Mouse (Mus musculus): ENCODE data around the gene Gm9837. TPM values are rescaled to one million over a fixed set of nuclear protein-coding genes. Genes with fewer than 3 reads are reported as not detected.
"Not testable (repeated sequence)": the region's sequence is repeated elsewhere in the genome, so short reads cannot be mapped to it uniquely, and the experiment has no call there.

The Gm9837 gene
- total and polyA plus RNA-seq, 3 experiments, result not detected

- TF ChIP-seq POLR2A (IDR thresholded peaks at IDR 0.05; ENCODE audit: insufficient read depth, low read depth, low read length) (peak; percentile 43; the same call in 1 of the 2 replicates), CTCF (IDR thresholded peaks at IDR 0.05) (no peak)
- no peak overlapping the region for H3K27ac ChIP-seq
- peaks cover 4% of the 10 kb centered on the region for H3K4me1 ChIP-seq (ENCODE audit: control insufficient read depth, insufficient read depth, low read length)
- no peaks in the 10 kb centered on the region for H3K36me3 ChIP-seq (ENCODE audit: control insufficient read depth, insufficient read depth, low read length)
- no peak for DNase-seq
- intact Hi-C loops (cut with DNase I), result no loop called here
- no peak overlapping the region for H3K9ac ChIP-seq (ENCODE audit: low read depth, low read length)
- H3K27me3 ChIP-seq (ENCODE audit: control insufficient read depth, insufficient read depth, low read length), result no peaks in the 10 kb centered on the region
- 83% methylated on average over 3 of the region's 3 CpGs for WGBS
- no peak overlapping the region for H3K4me3 ChIP-seq
- H3K79me2 ChIP-seq (replicated peaks; ENCODE audit: control insufficient read depth, insufficient read depth, low read length), result no peaks in the 10 kb centered on the region
These were observed 42.1 kb downstream of the Gm9837 start for GRCm38 (mm10) chr11:53427993-53428715.

GRCm38 (mm10) chr11:53426914-53427313 is 43.4 kb downstream of the Gm9837 start:
- H3K4me1 ChIP-seq (ENCODE audit: control insufficient read depth, insufficient read depth, low read length); H3K9ac ChIP-seq (ENCODE audit: low read depth, low read length); DNase-seq; H3K27ac ChIP-seq; H3K27me3 ChIP-seq (ENCODE audit: control insufficient read depth, insufficient read depth, low read length); H3K36me3 ChIP-seq (ENCODE audit: control insufficient read depth, insufficient read depth, low read length); intact Hi-C loops (cut with DNase I); H3K4me3 ChIP-seq; H3K79me2 ChIP-seq (replicated peaks; ENCODE audit: control insufficient read depth, insufficient read depth, low read length): not testable (repeated sequence)
- WGBS, result 63% methylated on average over 3 of the region's 3 CpGs

- H3K9ac ChIP-seq (ENCODE audit: low read depth, low read length), result no peak overlapping the region
- H3K36me3 ChIP-seq (ENCODE audit: control insufficient read depth, insufficient read depth, low read length), result no peaks in the 10 kb centered on the region
- 60% methylated on average over 6 of the region's 6 CpGs for WGBS
- intact Hi-C loops (cut with DNase I), result no loop called here
- H3K27ac ChIP-seq, result no peak overlapping the region
- H3K27me3 ChIP-seq (ENCODE audit: control insufficient read depth, insufficient read depth, low read length), result no peaks in the 10 kb centered on the region
- TF ChIP-seq EP300 (IDR thresholded peaks at IDR 0.05; ENCODE audit: insufficient read depth, low read depth, low read length), result no peak
- TF ChIP-seq POLR2A (IDR thresholded peaks at IDR 0.05; ENCODE audit: insufficient read depth, low read depth, low read length), result no peak
- no peak for TF ChIP-seq CTCF (IDR thresholded peaks at IDR 0.05)
- no peak overlapping the region for H3K4me3 ChIP-seq
- no peak for DNase-seq
- no peaks in the 10 kb centered on the region for H3K79me2 ChIP-seq (replicated peaks; ENCODE audit: control insufficient read depth, insufficient read depth, low read length)
- peaks cover 2% of the 10 kb centered on the region for H3K4me1 ChIP-seq (ENCODE audit: control insufficient read depth, insufficient read depth, low read length)
These were observed 44.5 kb downstream of the Gm9837 start for GRCm38 (mm10) chr11:53425711-53426255.

GRCm38 (mm10) chr11:53425251-53425650 is 45.0 kb downstream of the Gm9837 start:
- no peaks in the 10 kb centered on the region for H3K27me3 ChIP-seq (ENCODE audit: control insufficient read depth, insufficient read depth, low read length)
- peaks cover 2% of the 10 kb centered on the region for H3K4me1 ChIP-seq (ENCODE audit: control insufficient read depth, insufficient read depth, low read length)
- no peak overlapping the region for H3K9ac ChIP-seq (ENCODE audit: low read depth, low read length)
- DNase-seq, result no peak
- H3K36me3 ChIP-seq (ENCODE audit: control insufficient read depth, insufficient read depth, low read length), result no peaks in the 10 kb centered on the region
- 36% methylated on average over 3 of the region's 3 CpGs for WGBS
- intact Hi-C loops (cut with DNase I), result no loop called here
- no peaks in the 10 kb centered on the region for H3K79me2 ChIP-seq (replicated peaks; ENCODE audit: control insufficient read depth, insufficient read depth, low read length)
- H3K27ac ChIP-seq, result no peak overlapping the region
- TF ChIP-seq EP300 (IDR thresholded peaks at IDR 0.05; ENCODE audit: insufficient read depth, low read depth, low read length), result no peak
- no peak for TF ChIP-seq CTCF (IDR thresholded peaks at IDR 0.05)
- no peak for TF ChIP-seq POLR2A (IDR thresholded peaks at IDR 0.05; ENCODE audit: insufficient read depth, low read depth, low read length)
- H3K4me3 ChIP-seq, result no peak overlapping the region

- no peak for DNase-seq
- 54% methylated on average over 2 of the region's 2 CpGs for WGBS
- H3K9ac ChIP-seq (ENCODE audit: low read depth, low read length), result no peak overlapping the region
- no peak for TF ChIP-seq CTCF (IDR thresholded peaks at IDR 0.05)
- TF ChIP-seq EP300 (IDR thresholded peaks at IDR 0.05; ENCODE audit: insufficient read depth, low read depth, low read length), result no peak
- no peak for TF ChIP-seq POLR2A (IDR thresholded peaks at IDR 0.05; ENCODE audit: insufficient read depth, low read depth, low read length)
- no peaks in the 10 kb centered on the region for H3K79me2 ChIP-seq (replicated peaks; ENCODE audit: control insufficient read depth, insufficient read depth, low read length)
- H3K4me1 ChIP-seq (ENCODE audit: control insufficient read depth, insufficient read depth, low read length), result peaks cover 2% of the 10 kb centered on the region
- intact Hi-C loops (cut with DNase I), result no loop called here
- H3K27me3 ChIP-seq (ENCODE audit: control insufficient read depth, insufficient read depth, low read length), result no peaks in the 10 kb centered on the region
- H3K36me3 ChIP-seq (ENCODE audit: control insufficient read depth, insufficient read depth, low read length), result no peaks in the 10 kb centered on the region
- no peak overlapping the region for H3K27ac ChIP-seq
- no peak overlapping the region for H3K4me3 ChIP-seq
These were observed 45.5 kb downstream of the Gm9837 start for GRCm38 (mm10) chr11:53424826-53425225.

- Histone ChIP-seq H3K36me3 (ENCODE audit: control insufficient read depth, insufficient read depth, low read length) (no peaks in the 10 kb centered on the region), H3K4me1 (ENCODE audit: control insufficient read depth, insufficient read depth, low read length) (no peaks in the 10 kb centered on the region), H3K4me3 (no peak within 1 kb of the TSS), H3K9ac (ENCODE audit: low read depth, low read length) (no peak within 1 kb of the TSS), H3K27ac (no peak within 1 kb of the TSS), H3K79me2 (replicated peaks; ENCODE audit: control insufficient read depth, insufficient read depth, low read length) (no peaks in the 10 kb centered on the region), H3K27me3 (ENCODE audit: control insufficient read depth, insufficient read depth, low read length) (no peaks in the 10 kb centered on the region)
- WGBS, result 50% methylated on average over 4 of the region's 4 CpGs
- no peak for DNase-seq
- TF ChIP-seq CTCF (IDR thresholded peaks at IDR 0.05), result no peak
- no peak for TF ChIP-seq EP300 (IDR thresholded peaks at IDR 0.05; ENCODE audit: insufficient read depth, low read depth, low read length)
- TF ChIP-seq POLR2A (IDR thresholded peaks at IDR 0.05; ENCODE audit: insufficient read depth, low read depth, low read length), result no peak
- intact Hi-C loops (cut with DNase I), result no loop called here
These were observed 47.2 kb downstream of the Gm9837 start, which contains the start of gene Leap2 for GRCm38 (mm10) chr11:53423036-53423435. Leap2 (minus strand) TSS chr11:53423170.

Other genes with a start within 250 kb of the Gm9837 start
- 100 to 1,000 TPM; 109 to 126 TPM for gene Hspa4, start 170.0 kb downstream of the Gm9837 start, total RNA-seq (2021)
- gene Hspa4, start 170.0 kb downstream of the Gm9837 start, polyA plus RNA-seq (2012; rRNA removed), result 19.2 and 39.7 TPM in 2 replicates
- gene Zcchc10, start 145.8 kb downstream of the Gm9837 start, total RNA-seq (2021), result 1 to 10 TPM; 5.9 to 7.9 TPM
- gene Zcchc10, start 145.8 kb downstream of the Gm9837 start, polyA plus RNA-seq (2012; rRNA removed), result 3.8 and 4.1 TPM in 2 replicates
- 10 to 100 TPM; 77.3 to 80.0 TPM for gene Aff4, start 119.6 kb downstream of the Gm9837 start, total RNA-seq (2021)
- 13.7 and 29.5 TPM in 2 replicates for gene Aff4, start 119.6 kb downstream of the Gm9837 start, polyA plus RNA-seq (2012; rRNA removed)
- gene Leap2, start 47.3 kb downstream of the Gm9837 start, total RNA-seq (2021), result not detected
- not detected in 2 replicates for gene Leap2, start 47.3 kb downstream of the Gm9837 start, polyA plus RNA-seq (2012; rRNA removed)
- gene Uqcrq, start 39.6 kb downstream of the Gm9837 start, total RNA-seq (2021), result 1,000 to 10,000 TPM; 2,451 to 2,926 TPM
- 1,535 and 1,905 TPM in 2 replicates for gene Uqcrq, start 39.6 kb downstream of the Gm9837 start, polyA plus RNA-seq (2012; rRNA removed)
- gene Gdf9, start 39.5 kb downstream of the Gm9837 start, total RNA-seq (2021), result under 1 TPM; 0.37 to 0.43 TPM
- 0.39 and 1.5 TPM in 2 replicates for gene Gdf9, start 39.5 kb downstream of the Gm9837 start, polyA plus RNA-seq (2012; rRNA removed)
- gene Gm10447, start 13.4 kb downstream of the Gm9837 start, total RNA-seq (2021), result not detected
- not detected in 2 replicates for gene Gm10447, start 13.4 kb downstream of the Gm9837 start, polyA plus RNA-seq (2012; rRNA removed)
- gene Shroom1, start 13.3 kb downstream of the Gm9837 start, total RNA-seq (2021), result under 1 TPM; 0.34 to 0.91 TPM
- 0.53 and 0.80 TPM in 2 replicates for gene Shroom1, start 13.3 kb downstream of the Gm9837 start, polyA plus RNA-seq (2012; rRNA removed)
- gene Gm9945, start 9.7 kb upstream of the Gm9837 start, total RNA-seq (2021), result not detected
- not detected in 2 replicates for gene Gm9945, start 9.7 kb upstream of the Gm9837 start, polyA plus RNA-seq (2012; rRNA removed)
- gene Sowaha, start 9.8 kb upstream of the Gm9837 start, total RNA-seq (2021), result under 1 TPM; 0.05 to 0.34 TPM
- gene Sowaha, start 9.8 kb upstream of the Gm9837 start, polyA plus RNA-seq (2012; rRNA removed), result 0.03 and 0.10 TPM in 2 replicates
- 10 to 100 TPM; 25.7 to 28.2 TPM for gene Sept8, start 48.8 kb upstream of the Gm9837 start, total RNA-seq (2021)
- 24.8 and 39.2 TPM in 2 replicates for gene Sept8, start 48.8 kb upstream of the Gm9837 start, polyA plus RNA-seq (2012; rRNA removed)
- 1 to 10 TPM; 7.9 to 8.2 TPM for gene Kif3a, start 96.9 kb upstream of the Gm9837 start, total RNA-seq (2021)
- gene Kif3a, start 96.9 kb upstream of the Gm9837 start, polyA plus RNA-seq (2012; rRNA removed), result 4.9 and 9.0 TPM in 2 replicates
- not detected for gene Il4, start 148.2 kb upstream of the Gm9837 start, total RNA-seq (2021)
- 0.27 TPM in 1 of 2 replicates, not detected in the other for gene Il4, start 148.2 kb upstream of the Gm9837 start, polyA plus RNA-seq (2012; rRNA removed)
- not detected for gene Il13, start 164.2 kb upstream of the Gm9837 start, total RNA-seq (2021)
- not detected in 2 replicates for gene Il13, start 164.2 kb upstream of the Gm9837 start, polyA plus RNA-seq (2012; rRNA removed)
- 1 to 10 TPM; 6.8 TPM for gene Rad50, start 236.8 kb upstream of the Gm9837 start, total RNA-seq (2021)
- 1.9 and 3.0 TPM in 2 replicates for gene Rad50, start 236.8 kb upstream of the Gm9837 start, polyA plus RNA-seq (2012; rRNA removed)